Mouse (Mus musculus): Measurements from ENCODE around the gene Btn2a2. TPM values are rescaled to one million over a fixed set of nuclear protein-coding genes. Genes with fewer than 3 reads are reported as not detected.

Btn2a2 gene
- polyA plus RNA-seq, 1 experiment from 2014 or later, result not detected

GRCm38 (mm10) chr13:23501511-23501910, 12.9 kb upstream of the Btn2a2 start:
- H3K4me3 ChIP-seq (ENCODE audit: low read depth, low read length), result no peak overlapping the region
- H3K9ac ChIP-seq (replicated peaks; ENCODE audit: low read depth, low read length), result no peak overlapping the region
- ATAC-seq (ENCODE audit: low read depth), result no peak
- H3K9me3 ChIP-seq (ENCODE audit: control insufficient read depth, low read length), result no peaks in the 10 kb centered on the region
- no peaks in the 10 kb centered on the region for H3K4me1 ChIP-seq (ENCODE audit: control insufficient read depth, insufficient read depth, low read length)
- no peaks in the 10 kb centered on the region; the same call in 1 of the 2 replicates for H3K27me3 ChIP-seq (ENCODE audit: control insufficient read depth, insufficient read depth, low read length)
- H3K36me3 ChIP-seq (ENCODE audit: control insufficient read depth, insufficient read depth, low read length), result no peaks in the 10 kb centered on the region
- 27% methylated on average over 5 of the region's 5 CpGs for WGBS
- H3K4me2 ChIP-seq (ENCODE audit: low read depth, low read length), result no peak overlapping the region
- no peak overlapping the region for H3K27ac ChIP-seq (ENCODE audit: low read depth, low read length)

- no peak overlapping the region for H3K9ac ChIP-seq (replicated peaks; ENCODE audit: low read depth, low read length)
- WGBS, result 1% methylated on average over 17 of the region's 17 CpGs
- no peak overlapping the region for H3K27ac ChIP-seq (ENCODE audit: low read depth, low read length)
- no peak overlapping the region for H3K4me3 ChIP-seq (ENCODE audit: low read depth, low read length)
- no peaks in the 10 kb centered on the region for H3K4me1 ChIP-seq (ENCODE audit: control insufficient read depth, insufficient read depth, low read length)
- H3K9me3 ChIP-seq (ENCODE audit: control insufficient read depth, low read length), result no peaks in the 10 kb centered on the region
- no peak overlapping the region for H3K4me2 ChIP-seq (ENCODE audit: low read depth, low read length)
- H3K36me3 ChIP-seq (ENCODE audit: control insufficient read depth, insufficient read depth, low read length), result no peaks in the 10 kb centered on the region
- H3K27me3 ChIP-seq (ENCODE audit: control insufficient read depth, insufficient read depth, low read length), result no peaks in the 10 kb centered on the region; the same call in 1 of the 2 replicates
- peak; percentile 77; the same call in 1 of the 2 replicates for ATAC-seq (ENCODE audit: low read depth)
Measured at GRCm38 (mm10) chr13:23500424-23501200, 12.0 kb upstream of the Btn2a2 start.

DNA sequence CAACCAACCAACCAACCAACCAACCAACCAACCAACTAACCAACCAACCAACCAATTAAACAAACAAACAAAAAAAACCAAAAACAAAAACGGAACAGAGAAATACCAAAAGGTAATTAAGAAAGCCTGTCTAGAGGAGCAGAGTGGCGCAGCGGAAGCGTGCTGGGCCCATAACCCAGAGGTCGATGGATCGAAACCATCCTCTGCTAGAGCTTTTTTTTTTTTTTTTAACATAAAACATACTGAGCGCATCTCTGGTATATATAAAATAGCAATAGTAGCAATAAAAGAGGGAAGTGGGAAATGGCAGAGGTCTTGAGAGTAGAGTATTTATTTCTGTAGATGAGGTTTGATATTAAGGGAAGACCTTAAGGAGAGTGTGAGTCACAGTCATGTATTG, 11.3 kb upstream of the Btn2a2 start:
- Histone ChIP-seq H3K9ac (replicated peaks; ENCODE audit: low read depth, low read length) (no peak overlapping the region), H3K36me3 (ENCODE audit: control insufficient read depth, insufficient read depth, low read length) (no peaks in the 10 kb centered on the region), H3K4me3 (ENCODE audit: low read depth, low read length) (no peak overlapping the region), H3K9me3 (ENCODE audit: control insufficient read depth, low read length) (no peaks in the 10 kb centered on the region), H3K4me1 (ENCODE audit: control insufficient read depth, insufficient read depth, low read length) (no peaks in the 10 kb centered on the region), H3K27me3 (ENCODE audit: control insufficient read depth, insufficient read depth, low read length) (no peaks in the 10 kb centered on the region; the same call in 1 of the 2 replicates), H3K27ac (ENCODE audit: low read depth, low read length) (no peak overlapping the region), H3K4me2 (ENCODE audit: low read depth, low read length) (no peak overlapping the region)
- WGBS, result 8% methylated on average over 7 of the region's 7 CpGs
- ATAC-seq (ENCODE audit: low read depth), result no peak

GRCm38 (mm10) chr13:23498653-23499052, 10.0 kb upstream of the Btn2a2 start:
- no peaks in the 10 kb centered on the region for H3K9me3 ChIP-seq (ENCODE audit: control insufficient read depth, low read length)
- 9% methylated on average over 10 of the region's 10 CpGs for WGBS
- H3K4me3 ChIP-seq (ENCODE audit: low read depth, low read length), result peak overlapping the region; percentile 8; the same call in 1 of the 2 replicates
- H3K4me1 ChIP-seq (ENCODE audit: control insufficient read depth, insufficient read depth, low read length), result no peaks in the 10 kb centered on the region
- no peak for ATAC-seq (ENCODE audit: low read depth)
- no peaks in the 10 kb centered on the region; the same call in 1 of the 2 replicates for H3K27me3 ChIP-seq (ENCODE audit: control insufficient read depth, insufficient read depth, low read length)
- no peak overlapping the region for H3K27ac ChIP-seq (ENCODE audit: low read depth, low read length)
- H3K4me2 ChIP-seq (ENCODE audit: low read depth, low read length), result peak overlapping the region; percentile 31
- no peak overlapping the region for H3K9ac ChIP-seq (replicated peaks; ENCODE audit: low read depth, low read length)
- no peaks in the 10 kb centered on the region for H3K36me3 ChIP-seq (ENCODE audit: control insufficient read depth, insufficient read depth, low read length)

- no peaks in the 10 kb centered on the region; the same call in 1 of the 2 replicates for H3K27me3 ChIP-seq (ENCODE audit: control insufficient read depth, insufficient read depth, low read length)
- H3K9me3 ChIP-seq (ENCODE audit: control insufficient read depth, low read length), result no peaks in the 10 kb centered on the region
- 4% methylated on average over 19 of the region's 19 CpGs for WGBS
- peak overlapping the region; percentile 31 for H3K4me2 ChIP-seq (ENCODE audit: low read depth, low read length)
- no peak for ATAC-seq (ENCODE audit: low read depth)
- H3K4me1 ChIP-seq (ENCODE audit: control insufficient read depth, insufficient read depth, low read length), result no peaks in the 10 kb centered on the region
- no peak overlapping the region for H3K27ac ChIP-seq (ENCODE audit: low read depth, low read length)
- no peak overlapping the region for H3K9ac ChIP-seq (replicated peaks; ENCODE audit: low read depth, low read length)
- H3K36me3 ChIP-seq (ENCODE audit: control insufficient read depth, insufficient read depth, low read length), result no peaks in the 10 kb centered on the region
- H3K4me3 ChIP-seq (ENCODE audit: low read depth, low read length), result no peak overlapping the region; the same call in 1 of the 2 replicates
Measured at GRCm38 (mm10) chr13:23497656-23498321, 9.1 kb upstream of the Btn2a2 start.

DNA sequence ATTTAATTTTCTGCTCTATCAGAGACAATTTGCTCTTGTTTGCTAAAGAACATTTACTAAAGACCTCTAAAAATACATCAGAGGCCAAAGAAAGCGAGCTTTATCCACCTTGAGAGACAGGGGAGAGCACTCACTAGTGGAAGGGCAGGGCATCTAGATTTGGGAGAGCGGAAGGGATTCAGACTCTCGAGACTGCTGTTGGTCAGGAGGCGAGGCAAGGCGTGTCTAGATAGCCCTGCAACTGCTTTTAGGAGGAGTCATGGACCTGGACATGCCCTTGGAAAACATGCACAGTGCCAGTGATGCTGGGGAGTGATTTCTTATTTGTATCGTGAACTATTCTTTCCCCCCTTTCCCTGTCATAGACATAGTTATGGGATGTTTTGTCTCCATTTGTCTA, 6.9 kb upstream of the Btn2a2 start:
- H3K4me2 ChIP-seq (ENCODE audit: low read depth, low read length), result no peak overlapping the region
- 85% methylated on average over 6 of the region's 6 CpGs for WGBS

GRCm38 (mm10) chr13:23491990-23492389, 3.3 kb upstream of the Btn2a2 start:
- Histone ChIP-seq H3K9ac (replicated peaks; ENCODE audit: low read depth, low read length) (no peak overlapping the region; the same call in 1 of the 2 replicates), H3K36me3 (ENCODE audit: control insufficient read depth, insufficient read depth, low read length) (no peaks in the 10 kb centered on the region)

More for the DNA sequence above, 6.9 kb upstream of the Btn2a2 start:
- H3K4me3 ChIP-seq (ENCODE audit: low read depth, low read length), result no peak overlapping the region
- no peaks in the 10 kb centered on the region for H3K4me1 ChIP-seq (ENCODE audit: control insufficient read depth, insufficient read depth, low read length)
- ATAC-seq (ENCODE audit: low read depth), result no peak
- H3K9me3 ChIP-seq (ENCODE audit: control insufficient read depth, low read length), result no peaks in the 10 kb centered on the region
- no peaks in the 10 kb centered on the region; the same call in 1 of the 2 replicates for H3K27me3 ChIP-seq (ENCODE audit: control insufficient read depth, insufficient read depth, low read length)
- no peak overlapping the region for H3K27ac ChIP-seq (ENCODE audit: low read depth, low read length)
- H3K9ac ChIP-seq (replicated peaks; ENCODE audit: low read depth, low read length), result no peak overlapping the region
- H3K36me3 ChIP-seq (ENCODE audit: control insufficient read depth, insufficient read depth, low read length), result no peaks in the 10 kb centered on the region

DNA sequence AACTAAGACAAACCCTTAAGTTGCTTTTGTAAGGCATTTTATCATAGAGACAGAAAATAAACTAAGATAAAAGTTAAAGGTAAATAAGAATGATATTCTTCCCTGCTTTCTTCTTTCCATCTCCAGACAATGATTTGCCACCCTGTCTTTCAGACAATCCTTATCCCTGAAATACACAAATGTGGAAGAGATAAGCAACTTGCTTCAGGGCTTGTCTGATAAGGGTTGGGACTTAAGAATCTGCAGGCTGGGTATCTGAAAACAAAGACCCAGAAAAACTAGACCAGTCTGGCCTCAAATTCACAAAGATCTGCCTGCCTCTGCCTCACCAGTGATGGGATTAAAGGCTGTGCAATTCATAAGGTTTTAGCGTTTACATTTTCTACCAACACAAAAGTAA, 2.6 kb upstream of the Btn2a2 start:
- WGBS, result 13% methylated on average over 1 of the region's 1 CpGs
- Histone ChIP-seq H3K27me3 (ENCODE audit: control insufficient read depth, insufficient read depth, low read length) (no peaks in the 10 kb centered on the region), H3K4me3 (ENCODE audit: low read depth, low read length) (no peak overlapping the region), H3K27ac (ENCODE audit: low read depth, low read length) (no peak overlapping the region), H3K9ac (replicated peaks; ENCODE audit: low read depth, low read length) (no peak overlapping the region), H3K36me3 (ENCODE audit: control insufficient read depth, insufficient read depth, low read length) (no peaks in the 10 kb centered on the region), H3K4me2 (ENCODE audit: low read depth, low read length) (no peak overlapping the region), H3K9me3 (ENCODE audit: control insufficient read depth, low read length) (no peaks in the 10 kb centered on the region), H3K4me1 (ENCODE audit: control insufficient read depth, insufficient read depth, low read length) (no peaks in the 10 kb centered on the region)
- ATAC-seq (ENCODE audit: low read depth), result no peak

More at GRCm38 (mm10) chr13:23491990-23492389, 3.3 kb upstream of the Btn2a2 start:
- Histone ChIP-seq H3K4me1 (ENCODE audit: control insufficient read depth, insufficient read depth, low read length) (no peaks in the 10 kb centered on the region), H3K4me2 (ENCODE audit: low read depth, low read length) (peak overlapping the region; percentile 33), H3K27ac (ENCODE audit: low read depth, low read length) (no peak overlapping the region), H3K4me3 (ENCODE audit: low read depth, low read length) (no peak overlapping the region), H3K9me3 (ENCODE audit: control insufficient read depth, low read length) (no peaks in the 10 kb centered on the region), H3K27me3 (ENCODE audit: control insufficient read depth, insufficient read depth, low read length) (no peaks in the 10 kb centered on the region)
- WGBS, result 3% methylated on average over 14 of the region's 14 CpGs
- no peak for ATAC-seq (ENCODE audit: low read depth)

- WGBS, result 59% methylated on average over 1 of the region's 1 CpGs
- no peaks in the 10 kb centered on the region for H3K36me3 ChIP-seq (ENCODE audit: control insufficient read depth, insufficient read depth, low read length)
- H3K27me3 ChIP-seq (ENCODE audit: control insufficient read depth, insufficient read depth, low read length), result no peaks in the 10 kb centered on the region
- no peaks in the 10 kb centered on the region for H3K4me1 ChIP-seq (ENCODE audit: control insufficient read depth, insufficient read depth, low read length)
- H3K9ac ChIP-seq (replicated peaks; ENCODE audit: low read depth, low read length), result no peak overlapping the region
- no peak overlapping the region for H3K4me2 ChIP-seq (ENCODE audit: low read depth, low read length)
- ATAC-seq (ENCODE audit: low read depth), result no peak
- no peak overlapping the region for H3K4me3 ChIP-seq (ENCODE audit: low read depth, low read length)
- no peak overlapping the region for H3K27ac ChIP-seq (ENCODE audit: low read depth, low read length)
- H3K9me3 ChIP-seq (ENCODE audit: control insufficient read depth, low read length), result no peaks in the 10 kb centered on the region
Measured at GRCm38 (mm10) chr13:23490863-23491262, 2.2 kb upstream of the Btn2a2 start.
